Mouse (Mus musculus) thymus, adult 2 months (tissue): ENCODE results near the gene Ddx27.

Source experiments
- CTCF ChIP-seq: fragments of 200-500 bp; IDR thresholded peaks from 2 replicates; pipeline ENCODE4 v1.5.1; 2012; ENCODE audit warnings: mild to moderate bottlenecking, control low read depth, low read length, moderate library complexity, borderline replicate concordance; ENCODE audit not compliant: control insufficient read depth, poor library complexity, insufficient read depth; ENCODE audit errors: extremely low read depth
- POLR2A ChIP-seq: fragments of 200-500 bp; IDR thresholded peaks from 2 replicates; pipeline ENCODE4 v1.6.1; 2012; ENCODE audit warnings: mild to moderate bottlenecking, low read length, control low read depth, moderate library complexity; ENCODE audit not compliant: control insufficient read depth, poor library complexity, insufficient read depth; ENCODE audit errors: extremely low read depth

GRCm38 (mm10) chr2:167038716-167039115 is 23.7 kb downstream of the Ddx27 start:
- no peak for TF ChIP-seq CTCF
- TF ChIP-seq POLR2A: no peak
